Mouse (Mus musculus): ENCODE data around the gene Secisbp2. TPM values are rescaled to one million over a fixed set of nuclear protein-coding genes. Genes with fewer than 3 reads are reported as not detected.
"Not testable (repeated sequence)": the region's sequence is repeated elsewhere in the genome, so short reads cannot be mapped to it uniquely, and the experiment has no call there.

Secisbp2 gene
- polyA plus RNA-seq, 1 experiment from 2014 or later, result 27.7 TPM

- no peaks in the 10 kb centered on the region for H3K4me1 ChIP-seq (ENCODE audit: control insufficient read depth in 2 of 2, insufficient read depth in 2 of 2, low read length in 2 of 2)
- no peak overlapping the region for H3K27ac ChIP-seq (replicated peaks in 1 of 2; ENCODE audit: control insufficient read depth in 1 of 2, insufficient read depth in 1 of 2, low read depth in 2 of 2, low read length in 2 of 2)
- H3K27me3 ChIP-seq (ENCODE audit: control insufficient read depth, insufficient read depth, low read length), result no peaks in the 10 kb centered on the region
- H3K9me3 ChIP-seq (ENCODE audit: control insufficient read depth, low read length), result no peaks in the 10 kb centered on the region
- WGBS, result 73% methylated on average over 15 of the region's 15 CpGs
- no peak for ATAC-seq (ENCODE audit: insufficient number of reproducible peaks, insufficient read depth, low FRiP score, low read depth)
- no peak overlapping the region for H3K4me2 ChIP-seq (ENCODE audit: low read length)
- no peak overlapping the region for H3K4me3 ChIP-seq (ENCODE audit: control insufficient read depth in 1 of 2, insufficient read depth in 1 of 2, low read depth in 1 of 2, low read length in 2 of 2)
- no peak overlapping the region for H3K9ac ChIP-seq (ENCODE audit: low read length)
- no peaks in the 10 kb centered on the region for H3K36me3 ChIP-seq (ENCODE audit: control insufficient read depth, insufficient read depth, low read length)
These were observed 20.0 kb upstream of the Secisbp2 start for GRCm38 (mm10) chr13:51631354-51631992.

GRCm38 (mm10) chr13:51632560-51633218 is 18.8 kb upstream of the Secisbp2 start:
- H3K36me3 ChIP-seq (ENCODE audit: control insufficient read depth, insufficient read depth, low read length), result no peaks in the 10 kb centered on the region
- H3K27ac ChIP-seq (replicated peaks in 1 of 2; ENCODE audit: control insufficient read depth in 1 of 2, insufficient read depth in 1 of 2, low read depth in 2 of 2, low read length in 2 of 2), result no peak overlapping the region
- H3K4me1 ChIP-seq (ENCODE audit: control insufficient read depth in 2 of 2, insufficient read depth in 2 of 2, low read length in 2 of 2), result no peaks in the 10 kb centered on the region
- 82% methylated on average over 5 of the region's 5 CpGs for WGBS
- H3K4me3 ChIP-seq (ENCODE audit: control insufficient read depth in 1 of 2, insufficient read depth in 1 of 2, low read depth in 1 of 2, low read length in 2 of 2), result no peak overlapping the region
- no peak overlapping the region for H3K4me2 ChIP-seq (ENCODE audit: low read length)
- H3K27me3 ChIP-seq (ENCODE audit: control insufficient read depth, insufficient read depth, low read length), result no peaks in the 10 kb centered on the region
- no peaks in the 10 kb centered on the region for H3K9me3 ChIP-seq (ENCODE audit: control insufficient read depth, low read length)
- no peak for ATAC-seq (ENCODE audit: insufficient number of reproducible peaks, insufficient read depth, low FRiP score, low read depth)
- H3K9ac ChIP-seq (ENCODE audit: low read length), result no peak overlapping the region

- ATAC-seq (ENCODE audit: insufficient number of reproducible peaks, insufficient read depth, low FRiP score, low read depth), result not testable (repeated sequence)
These were observed 16.1 kb upstream of the Secisbp2 start for GRCm38 (mm10) chr13:51635384-51635783.

GRCm38 (mm10) chr13:51638958-51639357 is 12.5 kb upstream of the Secisbp2 start:
- Histone ChIP-seq H3K4me2 (ENCODE audit: low read length) (no peak overlapping the region), H3K4me3 (ENCODE audit: control insufficient read depth in 1 of 2, insufficient read depth in 1 of 2, low read depth in 1 of 2, low read length in 2 of 2) (no peak overlapping the region), H3K9ac (ENCODE audit: low read length) (no peak overlapping the region), H3K9me3 (ENCODE audit: control insufficient read depth, low read length) (no peaks in the 10 kb centered on the region), H3K4me1 (ENCODE audit: control insufficient read depth in 2 of 2, insufficient read depth in 2 of 2, low read length in 2 of 2) (no peaks in the 10 kb centered on the region), H3K36me3 (ENCODE audit: control insufficient read depth, insufficient read depth, low read length) (no peaks in the 10 kb centered on the region), H3K27ac (replicated peaks in 1 of 2; ENCODE audit: control insufficient read depth in 1 of 2, insufficient read depth in 1 of 2, low read depth in 2 of 2, low read length in 2 of 2) (no peak overlapping the region), H3K27me3 (ENCODE audit: control insufficient read depth, insufficient read depth, low read length) (no peaks in the 10 kb centered on the region)
- 81% methylated on average over 4 of the region's 4 CpGs for WGBS
- no peak for ATAC-seq (ENCODE audit: insufficient number of reproducible peaks, insufficient read depth, low FRiP score, low read depth)

More at GRCm38 (mm10) chr13:51635384-51635783, 16.1 kb upstream of the Secisbp2 start:
- not testable (repeated sequence) for H3K9ac ChIP-seq (ENCODE audit: low read length); H3K27me3 ChIP-seq (ENCODE audit: control insufficient read depth, insufficient read depth, low read length); H3K4me3 ChIP-seq (ENCODE audit: control insufficient read depth in 1 of 2, insufficient read depth in 1 of 2, low read depth in 1 of 2, low read length in 2 of 2); H3K4me1 ChIP-seq (ENCODE audit: control insufficient read depth in 2 of 2, insufficient read depth in 2 of 2, low read length in 2 of 2); H3K27ac ChIP-seq (replicated peaks in 1 of 2; ENCODE audit: control insufficient read depth in 1 of 2, insufficient read depth in 1 of 2, low read depth in 2 of 2, low read length in 2 of 2); H3K9me3 ChIP-seq (ENCODE audit: control insufficient read depth, low read length); H3K36me3 ChIP-seq (ENCODE audit: control insufficient read depth, insufficient read depth, low read length); H3K4me2 ChIP-seq (ENCODE audit: low read length)
- WGBS, result 51% methylated on average over 6 of the region's 9 CpGs

- ATAC-seq (ENCODE audit: insufficient number of reproducible peaks, insufficient read depth, low FRiP score, low read depth), result no peak
- Histone ChIP-seq H3K9me3 (ENCODE audit: control insufficient read depth, low read length) (no peaks in the 10 kb centered on the region), H3K27ac (replicated peaks in 1 of 2; ENCODE audit: control insufficient read depth in 1 of 2, insufficient read depth in 1 of 2, low read depth in 2 of 2, low read length in 2 of 2) (no peak overlapping the region), H3K9ac (ENCODE audit: low read length) (no peak overlapping the region), H3K27me3 (ENCODE audit: control insufficient read depth, insufficient read depth, low read length) (no peaks in the 10 kb centered on the region), H3K4me1 (ENCODE audit: control insufficient read depth in 2 of 2, insufficient read depth in 2 of 2, low read length in 2 of 2) (no peaks in the 10 kb centered on the region), H3K4me3 (ENCODE audit: control insufficient read depth in 1 of 2, insufficient read depth in 1 of 2, low read depth in 1 of 2, low read length in 2 of 2) (no peak overlapping the region), H3K36me3 (ENCODE audit: control insufficient read depth, insufficient read depth, low read length) (no peaks in the 10 kb centered on the region), H3K4me2 (ENCODE audit: low read length) (no peak overlapping the region)
- 85% methylated on average over 3 of the region's 3 CpGs for WGBS
These were observed 10.1 kb upstream of the Secisbp2 start for GRCm38 (mm10) chr13:51641424-51641823.

- H3K27me3 ChIP-seq (ENCODE audit: control insufficient read depth, insufficient read depth, low read length), result no peaks in the 10 kb centered on the region
- no peak overlapping the region for H3K9ac ChIP-seq (ENCODE audit: low read length)
- no peaks in the 10 kb centered on the region for H3K36me3 ChIP-seq (ENCODE audit: control insufficient read depth, insufficient read depth, low read length)
- H3K4me2 ChIP-seq (ENCODE audit: low read length), result no peak overlapping the region
- H3K4me1 ChIP-seq (ENCODE audit: control insufficient read depth in 2 of 2, insufficient read depth in 2 of 2, low read length in 2 of 2), result peaks cover 0 to 9% of the 10 kb centered on the region in 2 experiments; a peak in 3 of 4 replicates
- WGBS, result 41% methylated on average over 11 of the region's 11 CpGs
- ATAC-seq (ENCODE audit: insufficient number of reproducible peaks, insufficient read depth, low FRiP score, low read depth), result no peak
- H3K4me3 ChIP-seq (ENCODE audit: control insufficient read depth in 1 of 2, insufficient read depth in 1 of 2, low read depth in 1 of 2, low read length in 2 of 2), result no peak overlapping the region
- H3K27ac ChIP-seq (replicated peaks in 1 of 2; ENCODE audit: control insufficient read depth in 1 of 2, insufficient read depth in 1 of 2, low read depth in 2 of 2, low read length in 2 of 2), result no peak overlapping the region
- H3K9me3 ChIP-seq (ENCODE audit: control insufficient read depth, low read length), result no peaks in the 10 kb centered on the region
These were observed 9.2 kb upstream of the Secisbp2 start for GRCm38 (mm10) chr13:51642171-51642778.

GRCm38 (mm10) chr13:51643924-51644828 is 7.3 kb upstream of the Secisbp2 start:
- no peak for ATAC-seq (ENCODE audit: insufficient number of reproducible peaks, insufficient read depth, low FRiP score, low read depth)

More at GRCm38 (mm10) chr13:51643924-51644828, 7.3 kb upstream of the Secisbp2 start:
- no peaks in the 10 kb centered on the region for H3K9me3 ChIP-seq (ENCODE audit: control insufficient read depth, low read length)
- H3K4me3 ChIP-seq (ENCODE audit: control insufficient read depth in 1 of 2, insufficient read depth in 1 of 2, low read depth in 1 of 2, low read length in 2 of 2), result peak overlapping the region; percentile 72 to 91
- no peaks in the 10 kb centered on the region for H3K27me3 ChIP-seq (ENCODE audit: control insufficient read depth, insufficient read depth, low read length)
- peak overlapping the region; percentile 69 for H3K4me2 ChIP-seq (ENCODE audit: low read length)
- WGBS, result 45% methylated on average over 20 of the region's 20 CpGs
- peaks cover 0 to 21% of the 10 kb centered on the region in 2 experiments; a peak in 3 of 4 replicates for H3K4me1 ChIP-seq (ENCODE audit: control insufficient read depth in 2 of 2, insufficient read depth in 2 of 2, low read length in 2 of 2)
- peak overlapping the region; percentile 77 for H3K9ac ChIP-seq (ENCODE audit: low read length)
- H3K27ac ChIP-seq (replicated peaks in 1 of 2; ENCODE audit: control insufficient read depth in 1 of 2, insufficient read depth in 1 of 2, low read depth in 2 of 2, low read length in 2 of 2), result peak overlapping the region; percentile 85
- no peaks in the 10 kb centered on the region for H3K36me3 ChIP-seq (ENCODE audit: control insufficient read depth, insufficient read depth, low read length)

All from heart, embryonic 14.5 days (tissue).